Mouse (Mus musculus): ENCODE results near the gene Susd5.
"Not testable (repeated sequence)": the region's sequence is repeated elsewhere in the genome, so short reads cannot be mapped to it uniquely, and the experiment has no call there.

Susd5 gene

GRCm38 (mm10) chr9:114073681-114074080, 16.7 kb downstream of the Susd5 start:
- DNase-seq (ENCODE audit: low spot score) = no peak

GRCm38 (mm10) chr9:114086422-114086821, 29.5 kb downstream of the Susd5 start:
- DNase-seq (ENCODE audit: low spot score) = no peak

GRCm38 (mm10) chr9:114087106-114087815, 30.3 kb downstream of the Susd5 start:
- no peak for DNase-seq (ENCODE audit: low spot score)

- DNase-seq (ENCODE audit: low spot score) = not testable (repeated sequence)
Measured at GRCm38 (mm10) chr9:114088885-114089284, 31.9 kb downstream of the Susd5 start.

GRCm38 (mm10) chr9:114092188-114092587, 35.2 kb downstream of the Susd5 start:
- DNase-seq (ENCODE audit: low spot score) = not testable (repeated sequence)

GRCm38 (mm10) chr9:114094854-114095253, 37.9 kb downstream of the Susd5 start:
- no peak for DNase-seq (ENCODE audit: low spot score)

- no peak for DNase-seq (ENCODE audit: low spot score)
Measured at GRCm38 (mm10) chr9:114098716-114099302, 41.9 kb downstream of the Susd5 start.

- DNase-seq (ENCODE audit: low spot score) = no peak
Measured at GRCm38 (mm10) chr9:114110268-114110667, 53.3 kb downstream of the Susd5 start.

GRCm38 (mm10) chr9:114111161-114111560, 54.2 kb downstream of the Susd5 start:
- no peak for DNase-seq (ENCODE audit: low spot score)

- no peak for DNase-seq (ENCODE audit: low spot score)
Measured at GRCm38 (mm10) chr9:114112226-114112625, 55.3 kb downstream of the Susd5 start.

- DNase-seq (ENCODE audit: low spot score) = no peak
Measured at GRCm38 (mm10) chr9:114113911-114114623, 57.1 kb downstream of the Susd5 start.

- peak; percentile 45 for DNase-seq (ENCODE audit: low spot score)
Measured at GRCm38 (mm10) chr9:114116672-114117071, 59.7 kb downstream of the Susd5 start.

- not testable (repeated sequence) for DNase-seq (ENCODE audit: low spot score)
Measured at GRCm38 (mm10) chr9:114122862-114123261, 65.9 kb downstream of the Susd5 start.

- DNase-seq (ENCODE audit: low spot score) = not testable (repeated sequence)
Measured at GRCm38 (mm10) chr9:114129273-114129835, 72.4 kb downstream of the Susd5 start.
